Mouse (Mus musculus) ES-E14 (cell line): ENCODE results near the gene Mrm1.

Experiments
- CHD2 ChIP-seq: IDR thresholded peaks from 2 replicates; pipeline ENCODE4 v1.6.1; 2014; ENCODE audit warnings: mild to moderate bottlenecking, low read depth, low read length, inconsistent platforms
- HCFC1 ChIP-seq: IDR thresholded peaks from 2 replicates; pipeline ENCODE4 v1.6.1; 2012; ENCODE audit warnings: low read length, inconsistent platforms, borderline replicate concordance; ENCODE audit not compliant: insufficient read depth
- MAFK ChIP-seq: IDR thresholded peaks from 2 replicates; pipeline ENCODE4 v1.6.1; 2014; ENCODE audit warnings: mild to moderate bottlenecking, low read depth, low read length, inconsistent platforms; ENCODE audit not compliant: insufficient read depth
- ZC3H11A ChIP-seq: IDR thresholded peaks from 2 replicates; pipeline ENCODE4 v1.6.1; 2012; ENCODE audit warnings: low read depth, mild to moderate bottlenecking, inconsistent platforms, low read length, borderline replicate concordance
- ZNF384 ChIP-seq: IDR thresholded peaks from 2 replicates; pipeline ENCODE4 v1.6.1; 2012; ENCODE audit warnings: low read depth, low read length, inconsistent platforms

DNA sequence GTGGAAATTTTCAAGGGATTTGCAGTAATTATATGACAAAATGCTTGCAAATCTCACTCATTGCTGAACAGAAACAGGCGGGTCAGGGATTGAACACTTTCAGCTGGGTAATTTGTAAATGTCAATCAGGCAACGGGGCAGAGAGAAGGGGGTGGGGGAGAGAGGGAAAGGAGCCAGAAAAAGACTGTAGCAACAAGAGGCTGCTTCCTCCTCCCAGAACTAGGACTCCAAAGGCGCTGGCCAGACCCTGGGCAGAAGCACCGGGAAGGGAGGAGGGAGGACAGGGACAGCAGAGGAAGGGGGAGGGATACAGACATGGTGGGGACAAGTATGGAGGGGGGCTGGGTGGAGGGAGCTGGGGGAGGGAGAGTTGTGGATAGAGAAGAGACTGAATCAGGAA, 43.8 kb downstream of the Mrm1 start:
- TF ChIP-seq ZC3H11A = no peak
- TF ChIP-seq CHD2 = no peak
- TF ChIP-seq ZNF384 = no peak
- no peak for TF ChIP-seq MAFK
- TF ChIP-seq HCFC1 = no peak
